Mouse (Mus musculus) frontal cortex, adult (tissue): ENCODE measurements around the gene Ppp6r2.

ENCODE experiments used
- ATAC-seq: cut with Nextera tagmentation; 2 replicates; pipeline ENCODE4 v1.9.2; 2017; ENCODE audit warnings: mild to moderate bottlenecking, moderate library complexity, mixed read lengths; ENCODE audit not compliant: low TSS enrichment

Ppp6r2 gene

GRCm38 (mm10) chr15:89210915-89211715, at the start of gene Ppp6r2:
Gene Ppp6r2, plus strand, starts transcription at chr15:89211553.
- peak; percentile 33 for ATAC-seq

GRCm38 (mm10) chr15:89165478-89165877, 45.9 kb upstream of the Ppp6r2 start:
- no peak for ATAC-seq

- ATAC-seq: no peak
Observed at GRCm38 (mm10) chr15:89168922-89169321, 42.4 kb upstream of the Ppp6r2 start.

GRCm38 (mm10) chr15:89169431-89169830, 41.9 kb upstream of the Ppp6r2 start:
- peak; percentile 56 for ATAC-seq

GRCm38 (mm10) chr15:89170102-89170501, 41.3 kb upstream of the Ppp6r2 start:
- no peak for ATAC-seq

GRCm38 (mm10) chr15:89171526-89172051, 39.8 kb upstream of the Ppp6r2 start:
- no peak for ATAC-seq

GRCm38 (mm10) chr15:89172276-89172935, 38.9 kb upstream of the Ppp6r2 start:
- ATAC-seq: no peak

GRCm38 (mm10) chr15:89173024-89173905, 38.1 kb upstream of the Ppp6r2 start:
- peak; percentile 5; the same call in 1 of the 2 replicates for ATAC-seq

GRCm38 (mm10) chr15:89173906-89174214, 37.5 kb upstream of the Ppp6r2 start:
- ATAC-seq: peak; percentile 17; the same call in 1 of the 2 replicates

- ATAC-seq: no peak
Observed at GRCm38 (mm10) chr15:89174889-89175339, 36.4 kb upstream of the Ppp6r2 start.

- ATAC-seq: no peak
Observed at GRCm38 (mm10) chr15:89175411-89176155, 35.8 kb upstream of the Ppp6r2 start.

GRCm38 (mm10) chr15:89177121-89177520, 34.2 kb upstream of the Ppp6r2 start:
- no peak for ATAC-seq

GRCm38 (mm10) chr15:89177576-89178259, 33.6 kb upstream of the Ppp6r2 start:
- ATAC-seq: no peak

- no peak for ATAC-seq
Observed at GRCm38 (mm10) chr15:89178260-89178860, 33.0 kb upstream of the Ppp6r2 start.

- no peak for ATAC-seq
Observed at GRCm38 (mm10) chr15:89178954-89179629, 32.3 kb upstream of the Ppp6r2 start.

- ATAC-seq: no peak
Observed at GRCm38 (mm10) chr15:89179630-89179964, 31.8 kb upstream of the Ppp6r2 start.

GRCm38 (mm10) chr15:89180081-89180541, 31.2 kb upstream of the Ppp6r2 start:
- ATAC-seq: no peak

- ATAC-seq: peak; percentile 52
Observed at GRCm38 (mm10) chr15:89180571-89181229, 30.7 kb upstream of the Ppp6r2 start, which contains the start of gene Plxnb2. Gene Plxnb2, minus strand, starts transcription at chr15:89180788.
